Mouse (Mus musculus): ENCODE measurements around the gene Gmfb.

The Gmfb gene

GRCm38 (mm10) chr14:46803259-46803658 is 18.8 kb downstream of the Gmfb start:
- DNase-seq (ENCODE audit: low read depth, low spot score): no peak

DNA sequence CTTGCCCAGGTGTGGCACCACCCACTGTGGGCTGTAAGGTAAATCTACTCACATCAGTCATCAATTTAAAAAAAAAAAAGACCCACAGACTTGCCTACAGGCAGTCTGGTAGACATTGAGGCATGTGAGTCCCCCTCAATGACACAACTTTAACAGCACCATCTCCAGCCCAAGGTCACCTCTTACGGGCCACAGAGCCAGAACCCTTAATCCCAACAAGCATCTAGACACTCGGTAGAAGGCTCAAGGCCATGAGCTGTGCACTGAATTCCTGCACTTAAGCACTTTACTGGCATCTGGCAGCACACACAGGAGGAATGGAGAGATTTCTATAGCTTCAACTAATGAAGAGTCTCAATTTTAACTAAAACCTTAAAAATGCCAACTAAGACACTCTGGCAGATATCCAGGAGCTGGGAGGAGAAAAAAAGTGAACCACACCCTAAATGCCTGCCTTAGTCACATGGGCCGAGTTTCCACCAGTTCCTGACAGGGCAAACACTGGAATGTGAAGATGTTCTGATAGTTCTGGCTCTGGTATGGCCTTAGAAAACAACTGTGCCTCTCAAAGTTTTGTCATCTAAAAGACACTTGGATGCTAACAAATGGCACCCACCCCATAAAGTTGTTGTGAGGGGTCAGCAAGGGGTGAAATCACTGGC is 21.2 kb downstream of the Gmfb start:
- DNase-seq (ENCODE audit: low read depth, low spot score): no peak

DNA sequence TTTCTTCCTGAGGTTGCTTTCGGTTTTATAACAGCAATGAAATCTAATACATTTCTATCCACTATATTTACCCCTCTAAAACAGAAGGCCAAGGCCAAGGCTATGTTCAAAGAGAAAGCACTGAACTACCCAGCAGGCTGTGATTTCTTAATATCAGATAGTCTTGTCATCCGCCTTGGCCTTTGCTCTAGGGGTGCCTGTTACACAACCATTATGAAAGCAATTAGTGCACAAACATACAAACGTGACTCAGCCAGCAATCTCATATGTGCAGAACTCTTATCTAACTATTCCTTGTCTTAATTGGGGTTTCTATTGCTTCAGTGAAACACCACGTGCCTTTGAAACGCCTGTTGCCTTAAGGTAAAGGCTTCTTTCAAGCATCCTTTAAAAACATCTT is 27.9 kb downstream of the Gmfb start:
- no peak for DNase-seq (ENCODE audit: low read depth, low spot score)

DNA sequence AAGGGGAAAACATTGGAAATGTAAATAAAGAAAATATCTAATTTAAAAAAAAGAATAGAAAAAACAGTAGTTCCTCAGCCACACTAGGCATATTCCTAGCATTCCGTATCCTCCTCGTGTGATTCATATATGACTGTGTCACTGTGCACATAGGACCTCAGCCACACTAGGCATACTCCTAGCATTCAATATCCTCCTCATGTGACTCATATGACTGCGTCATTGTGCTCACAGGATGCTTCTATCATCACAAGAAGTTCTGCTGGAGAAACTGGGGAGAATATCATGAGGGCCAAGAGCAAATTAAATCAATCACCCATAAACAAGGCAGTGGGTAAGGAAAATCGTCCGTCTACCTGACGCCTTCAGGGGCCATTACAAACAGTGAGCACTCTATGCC is 31.3 kb downstream of the Gmfb start:
- DNase-seq (ENCODE audit: low read depth, low spot score): no peak

- no peak for DNase-seq (ENCODE audit: low read depth, low spot score)
These were observed 31.7 kb downstream of the Gmfb start for GRCm38 (mm10) chr14:46790303-46790702.

DNA sequence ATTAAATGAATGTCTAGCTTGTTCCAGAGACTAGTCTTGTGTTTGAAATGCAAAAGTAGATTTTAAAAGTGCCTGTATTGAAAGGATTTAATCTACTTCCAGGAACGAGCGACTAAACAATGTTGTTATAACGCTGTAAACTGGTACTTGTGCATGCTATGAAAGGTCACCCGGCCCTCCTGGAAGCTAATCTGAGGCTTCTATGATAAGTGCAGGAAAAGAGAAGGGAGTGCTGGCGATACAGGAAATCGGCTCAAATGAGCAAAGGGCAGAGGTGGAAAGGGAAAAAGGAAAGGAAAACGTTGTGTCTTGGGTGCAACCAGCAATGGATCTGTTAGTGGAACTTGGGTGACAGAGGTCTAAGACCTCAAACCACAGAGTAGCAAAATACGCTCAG is 33.5 kb downstream of the Gmfb start:
- DNase-seq (ENCODE audit: low read depth, low spot score): no peak

- peak; percentile 75 for DNase-seq (ENCODE audit: low read depth, low spot score)
These were observed 34.1 kb downstream of the Gmfb start, which contains the start of gene Cnih1 for GRCm38 (mm10) chr14:46787787-46788504. Gene Cnih1, minus strand, starts transcription at chr14:46788411.

- DNase-seq (ENCODE audit: low read depth, low spot score): no peak
These were observed 34.6 kb downstream of the Gmfb start for GRCm38 (mm10) chr14:46787454-46787786.

- no peak for DNase-seq (ENCODE audit: low read depth, low spot score)
These were observed 36.8 kb downstream of the Gmfb start for GRCm38 (mm10) chr14:46785247-46785646.

- DNase-seq (ENCODE audit: low read depth, low spot score): no peak
These were observed 38.6 kb downstream of the Gmfb start for GRCm38 (mm10) chr14:46783327-46783926.

DNA sequence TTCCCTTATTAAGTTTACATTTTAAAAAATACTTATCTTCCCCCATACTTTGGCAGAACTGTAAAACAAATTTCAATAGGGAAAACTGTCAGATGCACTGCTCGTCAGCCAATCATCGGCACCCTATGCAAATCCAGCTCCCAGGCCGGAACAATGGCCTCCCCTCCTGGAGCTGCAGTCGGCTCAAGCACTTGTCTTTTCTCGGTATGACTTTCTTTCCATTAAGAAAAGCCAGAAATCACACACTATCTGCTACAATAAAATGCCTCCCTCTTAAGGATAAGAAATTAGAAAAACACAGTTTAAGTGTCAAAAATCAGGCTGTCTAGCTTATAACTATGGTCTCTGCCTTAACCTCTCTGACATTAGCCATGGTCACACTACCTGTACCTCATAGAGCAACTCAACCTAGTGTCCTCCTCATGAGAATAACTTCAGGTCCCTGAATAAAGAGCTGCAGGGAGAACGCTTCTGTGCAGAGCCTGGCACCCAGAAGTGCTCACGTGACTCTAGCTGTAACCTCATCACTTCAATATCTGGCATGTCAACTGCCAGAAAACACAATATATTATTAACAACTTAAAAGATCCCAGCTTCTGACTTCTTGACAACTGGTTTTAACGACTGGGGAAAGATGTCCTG is 39.7 kb downstream of the Gmfb start:
- no peak for DNase-seq (ENCODE audit: low read depth, low spot score)

- no peak for DNase-seq (ENCODE audit: low read depth, low spot score)
These were observed 41.0 kb downstream of the Gmfb start for GRCm38 (mm10) chr14:46781086-46781485.

DNA sequence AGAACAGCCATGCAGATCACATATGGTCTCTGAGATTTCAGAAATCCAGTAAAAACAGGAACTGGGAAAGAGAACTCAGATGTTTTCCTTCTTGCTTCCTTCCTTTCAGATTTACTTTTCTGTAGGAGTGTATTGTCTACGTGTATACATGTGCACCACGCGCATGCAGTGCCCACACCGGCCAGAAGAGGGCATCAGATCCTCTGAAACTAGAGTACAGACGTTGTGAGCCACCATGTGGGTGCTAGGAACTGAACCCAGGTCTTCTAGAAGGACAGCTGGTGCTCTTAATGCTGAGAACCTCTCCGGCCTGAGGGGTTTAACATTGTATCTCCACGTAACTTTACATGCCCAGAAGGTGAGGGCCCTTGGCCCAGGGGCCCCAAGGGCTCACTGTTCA is 42.8 kb downstream of the Gmfb start:
- DNase-seq (ENCODE audit: low read depth, low spot score): no peak

DNA sequence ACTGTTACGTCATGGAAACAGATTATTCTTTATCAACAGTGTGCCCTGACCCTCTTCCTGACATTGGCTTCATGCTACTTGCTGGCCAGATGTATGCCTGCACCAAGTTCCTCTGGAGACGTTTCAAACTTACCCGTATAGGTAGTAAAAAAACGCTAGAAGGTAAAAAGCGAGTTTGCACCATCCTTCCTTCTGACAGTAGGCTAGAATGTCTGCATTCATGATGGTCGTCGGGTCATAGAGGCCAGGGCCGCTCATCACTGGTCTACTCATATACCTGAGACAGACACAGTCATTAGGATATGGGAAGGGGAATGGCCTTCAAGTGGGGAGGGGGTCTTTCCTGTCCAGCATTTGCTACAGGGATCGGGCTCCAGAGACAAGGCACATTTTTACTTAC is 43.3 kb downstream of the Gmfb start:
- no peak for DNase-seq (ENCODE audit: low read depth, low spot score)

DNA sequence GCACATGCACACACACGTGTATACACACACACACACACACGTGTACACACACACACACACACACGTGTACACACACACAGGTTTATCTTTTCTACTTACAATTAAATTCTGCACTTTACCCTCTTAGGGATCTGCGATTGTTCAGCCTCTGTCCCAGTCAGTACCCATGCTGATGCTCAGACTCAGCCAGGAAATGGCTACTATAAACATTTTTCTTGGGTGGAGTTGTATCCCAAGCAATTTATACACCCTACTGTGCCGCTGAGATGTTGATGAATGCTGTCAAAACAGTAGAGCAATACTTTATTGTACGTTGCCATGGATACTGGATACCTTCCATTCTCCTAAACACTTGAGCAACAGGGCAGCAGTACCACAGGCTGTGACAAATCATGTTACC is 52.0 kb downstream of the Gmfb start:
- no peak for DNase-seq (ENCODE audit: low read depth, low spot score)

GRCm38 (mm10) chr14:46767116-46767515 is 54.9 kb downstream of the Gmfb start:
- DNase-seq (ENCODE audit: low read depth, low spot score): peak; percentile 75

DNA sequence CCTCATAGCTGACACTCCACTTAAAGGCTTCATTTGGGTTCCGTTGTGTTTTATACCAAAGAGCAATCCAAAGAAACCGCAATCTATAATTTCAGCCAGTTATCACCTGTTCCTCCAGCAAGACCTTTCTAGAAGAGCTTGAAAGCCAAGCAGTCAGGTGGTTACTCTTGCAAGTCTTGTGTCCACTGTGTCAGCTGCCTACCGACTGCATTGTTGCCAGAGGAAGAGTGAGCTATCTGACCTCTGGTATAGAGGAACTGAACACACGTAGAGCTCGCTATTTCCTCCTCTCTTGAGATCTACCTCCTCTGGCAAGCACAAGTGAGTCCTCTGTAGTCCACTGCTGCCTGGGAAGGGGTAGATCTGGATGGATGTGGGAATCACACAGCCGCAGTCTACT is 60.9 kb downstream of the Gmfb start:
- no peak for DNase-seq (ENCODE audit: low read depth, low spot score)

DNA sequence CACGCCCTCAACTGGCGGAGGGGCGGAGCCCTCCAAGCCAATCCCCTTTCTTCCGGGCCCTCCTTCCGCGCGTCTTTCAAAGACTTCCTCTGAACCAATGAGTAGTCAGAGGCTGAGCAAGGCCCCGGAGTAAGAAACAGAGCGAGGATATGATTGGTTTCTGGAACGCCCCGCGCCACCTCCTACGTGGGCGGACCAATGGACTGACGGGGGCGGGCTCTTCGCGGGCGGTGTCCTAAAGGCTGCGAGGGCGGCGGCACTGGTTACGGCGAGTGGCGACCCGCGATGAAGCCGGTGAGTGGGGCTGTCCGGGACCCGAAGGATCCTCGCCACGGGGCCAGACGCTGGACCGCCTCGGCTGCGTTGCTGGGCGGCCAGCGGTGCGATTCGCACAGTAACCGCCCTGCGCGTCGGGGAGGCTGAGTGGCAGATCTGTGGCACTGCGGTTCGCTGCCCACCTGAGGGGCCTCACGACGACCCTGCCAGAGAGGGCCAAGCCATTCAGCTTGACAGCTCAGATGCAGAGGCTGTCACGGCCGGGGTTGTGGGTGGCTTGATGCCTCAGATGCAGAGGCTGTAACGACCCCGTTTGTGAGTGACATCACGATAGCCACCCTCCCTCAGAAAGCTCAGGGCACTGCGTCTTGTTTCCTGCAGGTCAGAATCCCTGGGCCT is 61.5 kb downstream of the Gmfb start, which contains the start of gene Cdkn3:
Gene Cdkn3, plus strand, starts transcription at position 187 of the 675 bp plus-strand sequence.
- DNase-seq (ENCODE audit: low read depth, low spot score): peak; percentile 79

- DNase-seq (ENCODE audit: low read depth, low spot score): no peak
These were observed 62.1 kb downstream of the Gmfb start for GRCm38 (mm10) chr14:46759970-46760354.

Data from brain, embryonic 18.5 days (tissue).